Mouse (Mus musculus): ENCODE results near the gene Pibf1. TPM values are rescaled to one million over a fixed set of nuclear protein-coding genes. Genes with fewer than 3 reads are reported as not detected.

Gene Pibf1
- total and polyA plus RNA-seq, 3 experiments = 8.4 to 11.0 TPM; not detected in 1

DNA sequence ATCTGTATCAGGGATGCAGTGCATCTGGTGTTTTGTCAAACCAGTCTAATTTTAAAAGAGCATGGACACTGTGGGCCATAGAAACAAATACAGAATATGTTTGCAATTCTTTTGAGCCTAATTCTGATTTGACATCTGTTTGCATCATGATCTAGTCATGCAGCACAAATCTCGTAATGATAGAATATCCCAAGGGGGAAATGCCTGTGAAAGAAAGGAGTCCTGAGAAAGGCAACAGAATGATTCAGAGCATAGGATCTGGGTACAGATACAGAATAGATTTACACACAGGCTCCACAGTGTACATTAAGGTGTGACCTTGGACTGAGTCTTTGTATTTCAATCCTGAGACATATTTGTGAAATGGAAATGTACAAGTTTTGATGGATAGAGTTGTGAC lies 47.6 kb downstream of the Pibf1 start:
- DNase-seq (ENCODE audit: low read depth, low spot score) = no peak
- peaks cover 4 to 16% of the 10 kb centered on the region in 2 experiments; a peak in 3 of 4 replicates for H3K36me3 ChIP-seq (ENCODE audit: control insufficient read depth in 1 of 2, insufficient read depth in 2 of 2, low read length in 2 of 2)

DNA sequence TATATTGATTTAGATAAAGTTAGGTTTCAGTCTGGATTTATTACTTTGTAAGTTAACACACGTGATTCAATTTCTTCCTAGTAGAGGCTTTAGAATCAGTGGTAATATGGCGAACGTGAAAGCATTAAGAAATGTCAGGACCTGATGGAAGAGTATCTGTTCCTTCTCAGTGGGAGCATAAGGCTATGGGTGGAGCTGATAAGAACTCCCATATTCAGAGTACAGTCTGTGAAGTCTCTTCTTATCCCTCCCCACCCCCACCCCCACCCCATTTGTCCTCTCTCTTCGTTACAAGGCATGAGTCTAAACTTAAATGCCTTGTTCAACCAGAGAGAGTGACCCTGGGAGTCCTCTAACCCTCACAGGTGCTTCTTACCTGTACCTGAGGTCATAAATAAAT lies 53.5 kb downstream of the Pibf1 start:
- Histone ChIP-seq H3K9me3 (replicated peaks; ENCODE audit: insufficient read depth, low read length) (no peaks in the 10 kb centered on the region), H3K4me1 (ENCODE audit: control insufficient read depth in 1 of 2, insufficient read depth in 2 of 2, low read length in 2 of 2) (no peaks in the 10 kb centered on the region), H3K9ac (ENCODE audit: control insufficient read depth, low read depth, low read length, poor library complexity, severe bottlenecking) (no peak overlapping the region), H3K36me3 (ENCODE audit: control insufficient read depth in 1 of 2, insufficient read depth in 2 of 2, low read length in 2 of 2) (peaks cover 4 to 19% of the 10 kb centered on the region in 2 experiments; a peak in 3 of 4 replicates), H3K27ac (ENCODE audit: control insufficient read depth, low read depth, low read length) (no peak overlapping the region), H3K27me3 (ENCODE audit: control insufficient read depth in 1 of 2, insufficient read depth in 2 of 2, low read length in 2 of 2) (no peaks in the 10 kb centered on the region), H3K79me2 (ENCODE audit: control insufficient read depth, insufficient read depth, low read length, poor library complexity) (no peaks in the 10 kb centered on the region), H3K4me3 (ENCODE audit: control insufficient read depth in 1 of 2, insufficient read depth in 1 of 2, low read depth in 2 of 2, low read length in 2 of 2) (no peak overlapping the region)
- TF ChIP-seq GABPA (IDR thresholded peaks at IDR 0.05; ENCODE audit: low read depth, low read length) (no peak), E2F4 (IDR thresholded peaks at IDR 0.05; ENCODE audit: borderline replicate concordance, low read depth, low read length) (no peak), TAL1 (IDR thresholded peaks at IDR 0.05; ENCODE audit: low read length) (no peak), JUND (IDR thresholded peaks at IDR 0.05; ENCODE audit: low read depth, low read length) (no peak), NRF1 (IDR thresholded peaks at IDR 0.05; ENCODE audit: insufficient read depth, low read depth, low read length, poor library complexity, severe bottlenecking) (no peak), USF1 (IDR thresholded peaks at IDR 0.05; ENCODE audit: low read depth, low read length) (no peak), ZKSCAN1 (IDR thresholded peaks at IDR 0.05; ENCODE audit: low read depth, low read length) (no peak), GATA1 (IDR thresholded peaks at IDR 0.05; ENCODE audit: low read depth, low read length) (no peak), SMC3 (IDR thresholded peaks at IDR 0.05; ENCODE audit: low read depth, low read length) (no peak), ETS1 (IDR thresholded peaks at IDR 0.05; ENCODE audit: low read depth, low read length) (no peak), POLR2AphosphoS2 (IDR thresholded peaks at IDR 0.05; ENCODE audit: low read length) (no peak)
- no peak for DNase-seq (ENCODE audit: low read depth, low spot score)

More for the DNA sequence above, 47.6 kb downstream of the Pibf1 start:
- H3K27me3 ChIP-seq (ENCODE audit: control insufficient read depth in 1 of 2, insufficient read depth in 2 of 2, low read length in 2 of 2) = no peaks in the 10 kb centered on the region
- no peak overlapping the region for H3K4me3 ChIP-seq (ENCODE audit: control insufficient read depth in 1 of 2, insufficient read depth in 1 of 2, low read depth in 2 of 2, low read length in 2 of 2)
- H3K9me3 ChIP-seq (replicated peaks; ENCODE audit: insufficient read depth, low read length) = no peaks in the 10 kb centered on the region
- H3K9ac ChIP-seq (ENCODE audit: control insufficient read depth, low read depth, low read length, poor library complexity, severe bottlenecking) = no peak overlapping the region
- no peaks in the 10 kb centered on the region for H3K4me1 ChIP-seq (ENCODE audit: control insufficient read depth in 1 of 2, insufficient read depth in 2 of 2, low read length in 2 of 2)
- TF ChIP-seq TBP (IDR thresholded peaks at IDR 0.05; ENCODE audit: low read depth, low read length) = no peak
- TF ChIP-seq CHD2 (IDR thresholded peaks at IDR 0.05; ENCODE audit: low read length) = no peak
- TF ChIP-seq TCF12 (IDR thresholded peaks at IDR 0.05; ENCODE audit: low read depth, low read length) = no peak
- TF ChIP-seq SIN3A (IDR thresholded peaks at IDR 0.05; ENCODE audit: low read length) = no peak
- TF ChIP-seq KAT2A (conservative IDR thresholded peaks at IDR 0.05; ENCODE audit: low read depth, low read length) = no peak
- no peak for TF ChIP-seq UBTF (IDR thresholded peaks at IDR 0.05; ENCODE audit: borderline replicate concordance, insufficient read depth, low read depth, low read length)
- no peak for TF ChIP-seq RCOR1 (IDR thresholded peaks at IDR 0.05; ENCODE audit: low read depth, low read length)
- TF ChIP-seq GABPA (IDR thresholded peaks at IDR 0.05; ENCODE audit: low read depth, low read length) = no peak
- no peak for TF ChIP-seq CHD1 (IDR thresholded peaks at IDR 0.05; ENCODE audit: low read depth, low read length)
- TF ChIP-seq MAX (IDR thresholded peaks at IDR 0.05; ENCODE audit: low read length) = no peak
- TF ChIP-seq POLR2AphosphoS5 (IDR thresholded peaks at IDR 0.05; ENCODE audit: borderline replicate concordance, low read depth, low read length) = no peak
- no peak overlapping the region for H3K27ac ChIP-seq (ENCODE audit: control insufficient read depth, low read depth, low read length)
- no peaks in the 10 kb centered on the region for H3K79me2 ChIP-seq (ENCODE audit: control insufficient read depth, insufficient read depth, low read length, poor library complexity)
